Mouse (Mus musculus): ENCODE measurements around the gene Ets1. TPM values are rescaled to one million over a fixed set of nuclear protein-coding genes. Genes with fewer than 3 reads are reported as not detected.
A peak's percentile ranks its signal among the peaks of the same experiment; 100 is the strongest.

Ets1 gene
- polyA plus RNA-seq (2021): 48.3 TPM

GRCm38 (mm10) chr9:32635627-32636385 lies at the start of gene Ets1:
Ets1 (plus strand) TSS chr9:32636221.
- in situ Hi-C loops (cut with MboI; ENCODE audit: low pct_unique_long_range_greater_than_20kb): no loop called here
- no peaks in the 10 kb centered on the region for H3K27me3 ChIP-seq
- ATAC-seq (no peak), DNase-seq (ENCODE audit: low read depth, low spot score) (no peak)
- no peak for TF ChIP-seq CTCF (IDR thresholded peaks at IDR 0.05)
- ChIA-PET CTCF (interaction anchor here (0.8 kb wide), 2 partner anchors 12 to 16 kb away, joined by 3 read pairs; no protein-coding TSS in a partner anchor), POLR2A (interaction anchor here (0.7 kb wide), 1 partner anchor 60 kb away, joined by 3 read pairs; no protein-coding TSS in a partner anchor)

- ChIA-PET POLR2A (no interaction called here), CTCF (interaction anchor here (0.6 to 3.6 kb wide), 12 partner anchors 18 to 510 kb away, joined by 3 to 17 read pairs (median 3); no protein-coding TSS in a partner anchor)
- ATAC-seq (no peak), DNase-seq (ENCODE audit: low read depth, low spot score) (no peak)
- peak; percentile 94 for TF ChIP-seq CTCF (IDR thresholded peaks at IDR 0.05)
- in situ Hi-C loops (cut with MboI; ENCODE audit: low pct_unique_long_range_greater_than_20kb): loop anchor here (5.0 kb wide), 6 partner anchors 127 to 647 kb away; no protein-coding TSS in a partner anchor
- H3K27me3 ChIP-seq: peaks cover 3% of the 10 kb centered on the region
Measured at GRCm38 (mm10) chr9:32589900-32590299, 46.1 kb upstream of the Ets1 start.

- TF ChIP-seq CTCF (IDR thresholded peaks at IDR 0.05): no peak
- POLR2A ChIA-PET: no interaction called here
Measured at GRCm38 (mm10) chr9:32590571-32590970, 45.5 kb upstream of the Ets1 start.

GRCm38 (mm10) chr9:32591732-32592582 lies 44.1 kb upstream of the Ets1 start:
- H3K27me3 ChIP-seq: peaks cover 3% of the 10 kb centered on the region
- POLR2A ChIA-PET: interaction anchor here (0.7 kb wide), 1 partner anchor 105 kb away, joined by 3 read pairs; no protein-coding TSS in a partner anchor
- CTCF ChIA-PET: interaction anchor here (0.6 to 1.9 kb wide), 11 partner anchors 18 to 489 kb away, joined by 3 to 9 read pairs (median 3); no protein-coding TSS in a partner anchor
- in situ Hi-C loops (cut with MboI; ENCODE audit: low pct_unique_long_range_greater_than_20kb): loop anchor here (5.0 kb wide), 4 partner anchors 125 to 645 kb away; no protein-coding TSS in a partner anchor
- DNase-seq (ENCODE audit: low read depth, low spot score): peak; percentile 95
- peak; percentile 97 for ATAC-seq
- TF ChIP-seq CTCF (IDR thresholded peaks at IDR 0.05): peak; percentile 93

More at GRCm38 (mm10) chr9:32590571-32590970, 45.5 kb upstream of the Ets1 start:
- no peak for ATAC-seq
- peaks cover 3% of the 10 kb centered on the region for H3K27me3 ChIP-seq
- CTCF ChIA-PET: interaction anchor here (0.6 to 3.6 kb wide), 11 partner anchors 17 to 509 kb away, joined by 3 to 17 read pairs (median 3); no protein-coding TSS in a partner anchor
- no peak for DNase-seq (ENCODE audit: low read depth, low spot score)
- in situ Hi-C loops (cut with MboI; ENCODE audit: low pct_unique_long_range_greater_than_20kb): loop anchor here (5.0 kb wide), 4 partner anchors 127 to 647 kb away; no protein-coding TSS in a partner anchor

GRCm38 (mm10) chr9:32592583-32592890 lies 43.5 kb upstream of the Ets1 start:
- H3K27me3 ChIP-seq: peaks cover 3% of the 10 kb centered on the region
- DNase-seq (ENCODE audit: low read depth, low spot score): no peak
- CTCF ChIA-PET: interaction anchor here (0.9 to 1.9 kb wide), 7 partner anchors 18 to 489 kb away, joined by 3 to 9 read pairs (median 4); no protein-coding TSS in a partner anchor
- in situ Hi-C loops (cut with MboI; ENCODE audit: low pct_unique_long_range_greater_than_20kb): loop anchor here (5.0 kb wide), 4 partner anchors 125 to 645 kb away; no protein-coding TSS in a partner anchor
- ATAC-seq: no peak
- TF ChIP-seq CTCF (IDR thresholded peaks at IDR 0.05): no peak
- POLR2A ChIA-PET: no interaction called here

GRCm38 (mm10) chr9:32593816-32594215 lies 42.2 kb upstream of the Ets1 start:
- ChIA-PET CTCF (interaction anchor here (1.4 to 1.9 kb wide), 2 partner anchors 16 to 346 kb away, joined by 4 read pairs; no protein-coding TSS in a partner anchor), POLR2A (no interaction called here)
- no peak for TF ChIP-seq CTCF (IDR thresholded peaks at IDR 0.05)
- in situ Hi-C loops (cut with MboI; ENCODE audit: low pct_unique_long_range_greater_than_20kb): loop anchor here (5.0 kb wide), 4 partner anchors 123 to 643 kb away; no protein-coding TSS in a partner anchor
- H3K27me3 ChIP-seq: peaks cover under 1% of the 10 kb centered on the region
- no peak for ATAC-seq
- DNase-seq (ENCODE audit: low read depth, low spot score): no peak

- ChIA-PET CTCF (interaction anchor here (1.4 kb wide), 1 partner anchor 346 kb away, joined by 4 read pairs; no protein-coding TSS in a partner anchor), POLR2A (no interaction called here)
- in situ Hi-C loops (cut with MboI; ENCODE audit: low pct_unique_long_range_greater_than_20kb): loop anchor here (5.0 kb wide), 4 partner anchors 123 to 643 kb away; no protein-coding TSS in a partner anchor
- no peaks in the 10 kb centered on the region for H3K27me3 ChIP-seq
- DNase-seq (ENCODE audit: low read depth, low spot score) (no peak), ATAC-seq (no peak)
- TF ChIP-seq CTCF (IDR thresholded peaks at IDR 0.05): no peak
Measured at GRCm38 (mm10) chr9:32594346-32594745, 41.7 kb upstream of the Ets1 start.

- ATAC-seq (no peak), DNase-seq (ENCODE audit: low read depth, low spot score) (no peak)
- in situ Hi-C loops (cut with MboI; ENCODE audit: low pct_unique_long_range_greater_than_20kb): no loop called here
- ChIA-PET POLR2A (no interaction called here), CTCF (no interaction called here)
- TF ChIP-seq CTCF (IDR thresholded peaks at IDR 0.05): no peak
- H3K27me3 ChIP-seq: no peaks in the 10 kb centered on the region
Measured at GRCm38 (mm10) chr9:32595076-32595820, 40.8 kb upstream of the Ets1 start.

- no peaks in the 10 kb centered on the region for H3K27me3 ChIP-seq
- CTCF ChIA-PET: no interaction called here
- DNase-seq (ENCODE audit: low read depth, low spot score) (no peak), ATAC-seq (no peak)
- in situ Hi-C loops (cut with MboI; ENCODE audit: low pct_unique_long_range_greater_than_20kb): no loop called here
- POLR2A ChIA-PET: no interaction called here
- TF ChIP-seq CTCF (IDR thresholded peaks at IDR 0.05): no peak
Measured at GRCm38 (mm10) chr9:32596366-32596765, 39.7 kb upstream of the Ets1 start.

GRCm38 (mm10) chr9:32601953-32602352 lies 34.1 kb upstream of the Ets1 start:
- POLR2A ChIA-PET: no interaction called here
- ATAC-seq: no peak
- in situ Hi-C loops (cut with MboI; ENCODE audit: low pct_unique_long_range_greater_than_20kb): no loop called here
- CTCF ChIA-PET: no interaction called here
- no peaks in the 10 kb centered on the region for H3K27me3 ChIP-seq
- no peak for DNase-seq (ENCODE audit: low read depth, low spot score)
- no peak for TF ChIP-seq CTCF (IDR thresholded peaks at IDR 0.05)
